Mouse (Mus musculus): ENCODE results near the gene Rtn4.

DNA sequence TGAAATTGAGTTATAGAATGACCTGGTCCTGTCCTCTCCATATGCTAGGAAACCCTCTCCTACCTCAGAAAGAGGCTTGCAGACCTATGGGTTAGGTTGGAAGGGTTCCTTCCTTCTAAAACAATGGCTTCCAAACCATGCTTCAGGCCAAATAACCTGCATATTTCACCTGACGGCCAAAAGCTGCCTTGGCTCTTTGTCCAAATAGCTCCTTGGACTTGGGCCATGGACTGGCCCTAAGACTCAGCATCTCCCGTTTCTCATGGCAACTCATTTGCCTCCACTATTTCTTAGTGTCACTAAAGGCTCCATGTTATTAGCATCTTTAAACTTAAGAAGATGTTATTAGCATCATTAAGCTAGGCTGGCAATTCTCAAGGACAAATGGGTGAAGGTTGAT lies 52.8 kb downstream of the Rtn4 start:
- TF ChIP-seq CTCF (IDR thresholded peaks at IDR 0.05; ENCODE audit: low read depth) (no peak), EP300 (IDR thresholded peaks at IDR 0.05; ENCODE audit: low read depth) (no peak)
